Mouse (Mus musculus): ENCODE results near the gene Gm11042. TPM values are rescaled to one million over a fixed set of nuclear protein-coding genes. Genes with fewer than 3 reads are reported as not detected.

Gm11042 gene
- total RNA-seq (2021), result not detected

DNA sequence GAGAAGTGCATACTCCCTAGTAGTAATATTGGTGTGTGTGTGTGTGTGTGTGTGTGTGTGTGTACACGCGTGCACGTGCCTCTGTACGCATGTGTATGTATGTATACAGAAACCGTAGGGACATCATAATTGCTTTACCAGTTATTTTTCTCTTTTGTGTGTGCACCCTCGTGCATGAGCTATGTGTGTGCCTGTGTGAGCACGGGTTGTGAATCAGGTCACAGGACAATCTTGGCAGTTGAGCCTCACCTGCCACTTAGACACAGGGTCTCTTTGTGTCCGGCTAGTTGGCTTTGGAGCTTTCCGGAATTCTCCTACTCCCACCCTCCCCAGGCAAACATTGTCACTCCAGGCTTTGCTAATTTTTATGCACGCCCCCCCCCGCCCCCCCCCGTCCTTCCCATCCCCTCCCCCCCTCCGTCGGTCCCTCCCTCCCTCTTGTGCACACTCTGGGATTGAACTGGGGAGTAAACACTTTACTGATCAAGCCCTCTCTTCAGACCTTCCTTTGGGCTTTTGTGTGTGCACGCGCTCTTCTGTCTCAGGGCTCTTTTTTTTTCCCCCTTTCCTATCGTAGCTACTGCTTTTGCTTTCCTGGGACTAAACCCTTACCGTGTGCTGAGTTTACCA is at the start of gene Gm11042:
Gm11042 (minus strand) TSS at position 51 of the 630 bp plus-strand sequence.
- no peak for DNase-seq (ENCODE audit: low spot score)
- intact Hi-C loops (cut with DNase I), result no loop called here

- no peak for DNase-seq (ENCODE audit: low spot score)
- intact Hi-C loops (cut with DNase I), result no loop called here
Measured at GRCm38 (mm10) chr12:74364477-74364876, 48.3 kb upstream of the Gm11042 start.

GRCm38 (mm10) chr12:74363076-74363475 is 46.9 kb upstream of the Gm11042 start:
- intact Hi-C loops (cut with DNase I), result no loop called here
- DNase-seq (ENCODE audit: low spot score), result no peak

DNA sequence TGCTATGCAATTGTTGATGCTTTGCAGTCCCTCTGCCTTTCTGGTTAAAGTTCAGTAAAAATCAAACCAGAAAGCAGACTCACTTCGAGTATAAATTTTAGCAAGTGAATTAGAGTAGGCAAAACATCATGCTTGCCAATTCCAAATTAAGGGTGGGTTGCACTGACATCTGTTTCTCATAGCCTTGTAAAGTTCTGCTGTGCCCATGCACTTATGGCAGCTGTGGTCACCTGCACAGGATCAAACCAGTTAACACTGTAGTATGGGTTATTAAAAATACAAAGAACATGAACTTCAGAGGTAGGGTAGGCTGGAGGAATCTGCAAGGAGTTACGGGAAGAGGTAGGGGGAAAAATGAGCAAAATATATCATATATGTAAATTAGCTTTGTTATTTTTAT is 46.3 kb upstream of the Gm11042 start:
- intact Hi-C loops (cut with DNase I), result no loop called here
- no peak for DNase-seq (ENCODE audit: low spot score)

- intact Hi-C loops (cut with DNase I), result no loop called here
- DNase-seq (ENCODE audit: low spot score), result no peak
Measured at GRCm38 (mm10) chr12:74359791-74360190, 43.6 kb upstream of the Gm11042 start.

DNA sequence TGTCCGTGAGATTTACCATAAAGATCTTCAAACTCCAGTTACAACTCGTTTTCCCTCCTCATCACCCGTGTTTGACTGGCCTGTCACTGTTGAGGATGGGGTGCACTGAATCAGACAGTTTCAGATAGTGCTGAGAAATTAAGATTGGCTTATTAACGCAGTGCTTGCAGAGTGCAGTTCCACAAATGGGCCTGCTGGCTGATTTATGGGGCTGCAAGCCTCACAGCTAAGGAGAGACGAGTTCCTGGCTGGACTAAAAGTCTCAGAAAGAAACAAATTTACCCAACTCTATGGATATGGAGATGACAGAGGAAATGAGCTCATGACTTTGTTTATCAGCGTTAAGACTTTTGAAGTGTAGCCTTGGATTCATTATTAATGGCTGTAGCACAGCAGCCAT is 41.6 kb upstream of the Gm11042 start:
- intact Hi-C loops (cut with DNase I), result no loop called here
- DNase-seq (ENCODE audit: low spot score), result no peak

- intact Hi-C loops (cut with DNase I), result no loop called here
- DNase-seq (ENCODE audit: low spot score), result no peak
Measured at GRCm38 (mm10) chr12:74342720-74343119, 26.5 kb upstream of the Gm11042 start.

- no peak for DNase-seq (ENCODE audit: low spot score)
- intact Hi-C loops (cut with DNase I), result no loop called here
Measured at GRCm38 (mm10) chr12:74340070-74340469, 23.9 kb upstream of the Gm11042 start.

GRCm38 (mm10) chr12:74333706-74334105 is 17.5 kb upstream of the Gm11042 start:
- no peak for DNase-seq (ENCODE audit: low spot score)
- intact Hi-C loops (cut with DNase I), result loop anchor here (5.0 kb wide), 1 partner anchor 1054 kb away; no protein-coding TSS in a partner anchor

- DNase-seq (ENCODE audit: low spot score), result no peak
- intact Hi-C loops (cut with DNase I), result loop anchor here (5.0 kb wide), 1 partner anchor 1054 kb away; no protein-coding TSS in a partner anchor
Measured at GRCm38 (mm10) chr12:74333016-74333415, 16.8 kb upstream of the Gm11042 start.

GRCm38 (mm10) chr12:74329759-74330158 is 13.6 kb upstream of the Gm11042 start:
- intact Hi-C loops (cut with DNase I), result loop anchor here (5.0 kb wide), 1 partner anchor 1058 kb away; no protein-coding TSS in a partner anchor
- no peak for DNase-seq (ENCODE audit: low spot score)

DNA sequence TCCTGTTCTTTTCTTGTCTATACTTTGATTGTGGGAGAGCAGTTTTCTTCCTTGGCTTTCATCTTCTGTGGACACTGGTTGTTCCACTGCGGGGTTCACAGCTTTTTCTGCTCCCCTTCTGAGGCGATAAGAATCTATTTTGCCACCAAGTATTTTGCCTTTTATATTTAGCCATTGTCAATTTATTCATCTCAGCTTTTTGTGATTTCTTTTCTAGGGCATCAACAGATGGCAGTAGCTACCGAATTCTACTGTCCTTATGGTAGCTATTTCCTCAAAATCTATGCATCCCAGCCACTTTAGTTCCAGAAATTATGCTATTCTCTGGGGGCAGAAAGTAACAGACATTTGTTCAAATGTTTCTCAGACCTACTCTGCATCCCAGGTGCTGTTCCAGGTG is 10.4 kb upstream of the Gm11042 start:
- no peak for DNase-seq (ENCODE audit: low spot score)
- intact Hi-C loops (cut with DNase I), result no loop called here

DNA sequence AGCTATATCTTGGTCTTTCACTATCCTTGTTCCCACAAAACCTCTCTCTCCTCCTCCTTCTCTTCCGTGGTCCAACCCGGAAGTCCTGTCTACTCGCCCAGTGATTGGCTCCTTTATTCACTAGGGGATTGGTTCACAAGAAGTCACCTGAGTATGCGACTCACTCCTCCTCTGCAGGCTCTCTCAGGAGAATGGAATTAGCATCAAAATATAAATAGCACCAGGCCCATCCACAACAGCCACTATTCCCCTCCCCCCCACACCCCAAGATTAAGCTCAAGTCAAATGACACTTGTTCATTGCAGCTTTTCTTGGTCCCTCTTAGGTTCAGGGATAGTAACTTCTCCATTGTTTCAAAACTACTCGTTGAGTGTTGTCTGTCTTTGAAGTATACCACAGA is 5.8 kb upstream of the Gm11042 start:
- no peak for DNase-seq (ENCODE audit: low spot score)
- intact Hi-C loops (cut with DNase I), result loop anchor here (5.0 kb wide), 1 partner anchor 850 kb away; no protein-coding TSS in a partner anchor

- intact Hi-C loops (cut with DNase I), result loop anchor here (5.0 kb wide), 1 partner anchor 852 kb away; no protein-coding TSS in a partner anchor
- no peak for DNase-seq (ENCODE audit: low spot score)
Measured at GRCm38 (mm10) chr12:74320318-74320717, 4.1 kb upstream of the Gm11042 start.

DNA sequence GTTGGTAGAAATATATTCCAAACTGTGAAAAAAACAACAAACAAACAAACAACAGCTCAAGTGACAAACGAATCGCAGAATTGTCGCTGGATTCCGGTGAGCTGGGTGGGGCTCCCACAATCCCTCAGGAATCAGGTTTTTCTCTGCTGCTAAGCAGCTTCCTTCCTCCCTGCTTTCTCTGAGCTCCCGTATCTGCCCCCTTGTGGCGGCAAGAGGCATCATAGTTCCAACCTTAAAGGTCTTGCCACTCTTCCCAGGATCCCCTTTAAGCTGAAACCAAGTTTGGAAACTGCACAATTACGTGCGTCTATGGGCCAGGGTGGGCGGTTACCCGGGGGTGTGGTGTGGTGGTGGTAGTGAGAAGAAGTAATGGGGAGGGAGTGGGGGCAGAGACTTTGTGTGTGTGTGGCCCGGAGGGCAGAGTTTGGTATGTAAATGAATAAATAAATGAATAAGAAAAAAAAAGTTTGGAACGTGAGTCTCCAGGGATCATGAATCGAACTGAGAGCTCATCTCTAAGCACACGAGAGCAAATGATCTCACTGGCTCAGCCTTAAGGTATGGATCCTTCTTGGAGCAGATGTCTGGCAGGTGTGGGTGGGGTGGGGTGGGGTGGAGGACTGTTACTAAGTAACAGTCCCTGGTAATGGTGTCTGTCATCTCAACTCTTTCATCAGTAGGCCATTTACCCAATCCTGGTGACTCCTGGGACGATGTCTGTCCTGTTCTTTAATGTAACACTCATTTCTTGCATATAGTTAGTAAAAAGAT is 980 bp upstream of the Gm11042 start:
- intact Hi-C loops (cut with DNase I), result no loop called here
- peak; percentile 23 for DNase-seq (ENCODE audit: low spot score)

DNA sequence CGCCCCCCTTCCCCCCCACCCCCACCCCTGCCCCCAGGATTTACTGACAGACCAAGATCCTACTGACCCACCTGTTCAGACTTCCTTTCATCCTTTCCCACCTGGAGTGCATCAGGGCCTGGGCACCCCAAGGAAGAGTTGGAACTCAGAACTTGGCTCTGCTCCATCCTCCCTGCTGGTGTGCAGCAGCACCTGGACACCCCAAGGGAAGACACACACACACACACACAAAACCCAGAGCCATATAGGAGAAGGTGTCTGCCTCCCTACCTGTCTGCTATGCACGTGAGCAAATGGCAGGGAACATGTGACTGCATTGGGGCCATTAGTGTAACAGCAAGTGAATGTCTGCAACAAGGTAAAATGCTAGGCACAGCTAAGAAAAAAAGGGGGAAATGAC is 973 bp downstream of the Gm11042 start:
- no peak for DNase-seq (ENCODE audit: low spot score)
- intact Hi-C loops (cut with DNase I), result no loop called here

DNA sequence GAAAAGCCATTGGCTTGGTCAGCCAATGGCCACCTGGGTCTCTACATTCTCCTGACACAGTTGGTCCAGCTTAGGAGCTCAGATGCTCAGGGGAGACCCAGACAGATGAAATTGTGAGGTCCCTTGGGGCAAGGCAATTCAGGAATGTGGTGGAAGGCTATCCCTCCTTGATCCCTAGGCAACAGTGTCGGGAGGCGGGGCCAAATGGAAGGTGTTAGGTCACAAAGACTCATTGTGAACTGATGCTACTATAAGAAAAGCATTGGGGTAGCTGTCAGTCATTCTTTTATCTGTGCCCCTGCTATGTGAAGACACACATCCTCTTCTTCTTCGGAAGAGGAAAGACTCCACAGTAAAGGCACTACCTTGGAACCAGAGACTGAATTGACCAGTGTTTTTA is 3.6 kb downstream of the Gm11042 start:
- DNase-seq (ENCODE audit: low spot score), result no peak
- intact Hi-C loops (cut with DNase I), result no loop called here

- intact Hi-C loops (cut with DNase I), result no loop called here
- no peak for DNase-seq (ENCODE audit: low spot score)
Measured at GRCm38 (mm10) chr12:74303418-74304294, 12.5 kb downstream of the Gm11042 start.

GRCm38 (mm10) chr12:74301559-74301958 is 14.6 kb downstream of the Gm11042 start:
- intact Hi-C loops (cut with DNase I), result no loop called here
- DNase-seq (ENCODE audit: low spot score), result no peak

- no peak for DNase-seq (ENCODE audit: low spot score)
- intact Hi-C loops (cut with DNase I), result loop anchor here (10.0 kb wide), 1 partner anchor 732 kb away; no protein-coding TSS in a partner anchor
Measured at GRCm38 (mm10) chr12:74296374-74296773, 19.8 kb downstream of the Gm11042 start.

Measured in heart, postnatal 25 days (tissue).